Mouse (Mus musculus) ES-Bruce4 (cell line): Measurements from ENCODE around the gene Cd3d.

Experiments
- CTCF ChIP-seq: IDR thresholded peaks from one replicate; pipeline ENCODE4 v1.8.1; 2011; ENCODE audit warnings: low read depth, low read length
- POLR2A ChIP-seq: IDR thresholded peaks from one replicate; pipeline ENCODE4 v1.8.1; 2011; ENCODE audit warnings: low read length; ENCODE audit not compliant: insufficient read depth

DNA sequence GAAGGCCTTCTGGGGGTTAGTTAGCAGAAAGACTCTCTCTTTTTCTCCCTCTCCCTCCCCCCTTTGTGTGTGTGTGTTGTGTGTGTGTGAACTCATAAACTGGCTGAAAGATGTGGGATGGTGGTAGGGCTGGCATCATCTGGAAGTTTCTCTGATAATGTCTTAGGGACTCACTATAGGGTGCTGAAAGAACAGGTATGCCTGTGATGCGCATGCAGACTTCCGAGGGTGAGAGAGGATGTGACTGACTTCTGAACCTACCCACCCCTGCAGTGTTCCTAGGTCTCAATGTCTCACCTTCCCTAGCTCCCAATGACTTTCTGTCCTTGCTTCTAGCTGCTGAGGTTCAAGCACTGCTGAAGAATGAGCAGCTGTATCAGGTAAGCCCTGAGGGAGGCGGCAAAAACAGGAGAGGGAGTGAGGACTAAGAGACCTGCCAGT lies 4.2 kb downstream of the Cd3d start:
- TF ChIP-seq POLR2A (no peak), CTCF (no peak)
